Mouse (Mus musculus) erythroblast, embryonic 14.5 days (primary cell): Measurements from ENCODE around the gene Fam193b. TPM values are rescaled to one million over a fixed set of nuclear protein-coding genes. Genes with fewer than 3 reads are reported as not detected.

Source experiments
- H3K27me3 ChIP-seq: 2 replicates; pipeline ENCODE4 v1.6.1; 2012; ENCODE audit warnings: inconsistent platforms; ENCODE audit not compliant: control insufficient read depth
- H3K36me3 ChIP-seq: 2 replicates; pipeline ENCODE4 v1.6.1; 2012; ENCODE audit warnings: mild to moderate bottlenecking, inconsistent platforms; ENCODE audit not compliant: control insufficient read depth
- H3K4me1 ChIP-seq: 2 replicates; pipeline ENCODE4 v1.6.1; 2012; ENCODE audit warnings: inconsistent platforms; ENCODE audit not compliant: control insufficient read depth
- H3K4me3 ChIP-seq: replicated peaks from 2 replicates; pipeline ENCODE3; 2012; ENCODE audit warnings: moderate library complexity, mild to moderate bottlenecking, inconsistent platforms
- H3K9me3 ChIP-seq: 2 replicates; pipeline ENCODE4 v1.6.1; 2012; ENCODE audit warnings: low read length, inconsistent platforms, mixed read lengths; ENCODE audit not compliant: control insufficient read depth
- GATA1 ChIP-seq: IDR thresholded peaks from 2 replicates; pipeline ENCODE4 v1.6.1; 2012; ENCODE audit warnings: low read length, inconsistent platforms, mixed read lengths
- TAL1 ChIP-seq: IDR thresholded peaks from 3 replicates; pipeline ENCODE4 v1.6.1; 2012; ENCODE audit warnings: low read length, inconsistent platforms, mixed read lengths
- polyA plus RNA-seq: library from polyadenylated mRNA; stranded (reverse); fragments of >175 nt; gene quantifications from 2 replicates; pipeline ENCODE4 v1.2.3, GENCODE M21; 2012

Gene Fam193b
- polyA plus RNA-seq, 1 experiment: 9.1 TPM

DNA sequence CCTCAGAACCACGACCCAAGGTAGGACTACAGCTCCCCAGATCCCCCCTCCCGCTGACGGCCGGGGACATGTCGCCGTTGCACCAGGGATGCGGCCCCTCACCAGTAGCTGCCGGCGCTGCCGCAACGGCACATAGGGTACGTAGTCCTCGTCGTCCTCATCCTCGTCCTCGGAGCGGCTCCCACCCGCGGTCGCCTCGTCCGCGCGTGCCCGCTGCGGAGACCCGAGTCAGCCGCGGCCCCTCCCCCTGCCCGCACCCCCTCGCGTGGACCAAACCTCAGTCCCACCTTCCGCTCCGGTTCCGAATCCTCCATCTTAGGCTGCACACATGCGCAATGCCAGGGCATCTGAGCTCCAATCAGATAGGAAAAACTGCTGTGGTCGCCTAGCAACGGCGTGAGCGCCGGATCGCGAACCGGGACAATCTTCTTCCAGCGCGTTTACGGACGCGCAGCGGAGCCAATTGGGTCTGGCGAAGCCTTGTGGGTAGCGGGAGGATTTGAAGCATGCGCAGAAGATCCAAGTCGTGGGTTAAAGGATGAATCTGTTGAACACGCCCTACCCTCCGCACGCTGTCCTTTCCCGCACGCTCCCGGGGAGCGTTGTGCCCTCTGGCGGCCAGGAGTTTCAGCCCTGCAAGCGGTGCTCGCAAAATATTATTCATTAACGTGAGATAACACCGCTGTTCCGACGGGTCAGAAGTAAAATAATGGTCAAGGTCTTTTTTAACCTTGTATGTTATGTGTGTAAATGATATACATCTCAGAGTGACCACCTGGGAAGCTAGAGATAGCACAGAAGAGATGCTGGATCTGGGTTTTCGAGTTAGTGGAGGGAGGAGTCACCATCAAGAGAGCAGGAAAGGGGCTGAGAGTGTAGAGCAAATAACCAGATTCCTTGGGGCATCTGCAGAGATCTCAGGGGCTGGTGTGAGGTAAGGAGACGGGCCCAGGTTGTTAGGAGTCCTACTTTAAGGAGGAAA is 34.4 kb downstream of the Fam193b start, which contains the start of gene Ddx41:
TSS of gene Ddx41 (minus strand) at position 465 of the 982 bp plus-strand sequence.
- H3K9me3 ChIP-seq: no peaks in the 10 kb centered on the region
- TF ChIP-seq TAL1 (no peak), GATA1 (peak; percentile 98)
- peaks cover 42% of the 10 kb centered on the region for H3K4me1 ChIP-seq
- H3K36me3 ChIP-seq: peaks cover 75% of the 10 kb centered on the region
- H3K4me3 ChIP-seq: peak within 1 kb of the TSS; percentile 80
- no peaks in the 10 kb centered on the region for H3K27me3 ChIP-seq

- Histone ChIP-seq H3K4me3 (peak overlapping the region; percentile 80), H3K9me3 (no peaks in the 10 kb centered on the region), H3K4me1 (peaks cover 37% of the 10 kb centered on the region), H3K27me3 (no peaks in the 10 kb centered on the region), H3K36me3 (peaks cover 75% of the 10 kb centered on the region)
- TF ChIP-seq GATA1: no peak
- no peak for TF ChIP-seq TAL1
These were observed 35.1 kb downstream of the Fam193b start for GRCm38 (mm10) chr13:55535796-55536193.

DNA sequence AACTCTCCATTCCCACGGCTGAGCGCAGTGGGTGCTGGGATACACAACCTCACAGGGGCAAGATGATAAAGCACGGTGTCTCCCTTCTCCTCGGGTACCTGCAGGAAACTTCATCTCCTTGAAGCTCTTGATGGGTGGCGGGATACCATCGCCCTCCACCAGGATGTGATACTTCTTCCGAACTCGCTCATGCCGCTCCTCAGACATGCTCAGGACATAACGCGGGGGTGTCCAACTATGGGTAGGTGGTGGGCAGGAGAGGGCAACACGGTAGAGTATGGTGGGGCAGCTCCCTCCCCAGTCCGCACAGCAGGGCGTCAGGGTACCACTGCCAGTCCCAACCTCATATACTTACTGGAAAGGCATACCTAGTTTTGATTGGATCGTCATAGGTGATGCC is 35.7 kb downstream of the Fam193b start:
- H3K27me3 ChIP-seq: no peaks in the 10 kb centered on the region
- H3K4me1 ChIP-seq: peaks cover 31% of the 10 kb centered on the region
- H3K36me3 ChIP-seq: peaks cover 75% of the 10 kb centered on the region
- TF ChIP-seq GATA1 (no peak), TAL1 (no peak)
- peak overlapping the region; percentile 80 for H3K4me3 ChIP-seq
- no peaks in the 10 kb centered on the region for H3K9me3 ChIP-seq

- Histone ChIP-seq H3K27me3 (no peaks in the 10 kb centered on the region), H3K36me3 (peaks cover 52% of the 10 kb centered on the region), H3K4me3 (no peak within 1 kb of the TSS), H3K9me3 (no peaks in the 10 kb centered on the region), H3K4me1 (peaks cover 33% of the 10 kb centered on the region)
- TF ChIP-seq TAL1 (no peak), GATA1 (no peak)
These were observed 41.6 kb downstream of the Fam193b start, which contains the start of gene Dok3 for GRCm38 (mm10) chr13:55529198-55529915. Gene Dok3, minus strand, starts transcription at chr13:55529296.

DNA sequence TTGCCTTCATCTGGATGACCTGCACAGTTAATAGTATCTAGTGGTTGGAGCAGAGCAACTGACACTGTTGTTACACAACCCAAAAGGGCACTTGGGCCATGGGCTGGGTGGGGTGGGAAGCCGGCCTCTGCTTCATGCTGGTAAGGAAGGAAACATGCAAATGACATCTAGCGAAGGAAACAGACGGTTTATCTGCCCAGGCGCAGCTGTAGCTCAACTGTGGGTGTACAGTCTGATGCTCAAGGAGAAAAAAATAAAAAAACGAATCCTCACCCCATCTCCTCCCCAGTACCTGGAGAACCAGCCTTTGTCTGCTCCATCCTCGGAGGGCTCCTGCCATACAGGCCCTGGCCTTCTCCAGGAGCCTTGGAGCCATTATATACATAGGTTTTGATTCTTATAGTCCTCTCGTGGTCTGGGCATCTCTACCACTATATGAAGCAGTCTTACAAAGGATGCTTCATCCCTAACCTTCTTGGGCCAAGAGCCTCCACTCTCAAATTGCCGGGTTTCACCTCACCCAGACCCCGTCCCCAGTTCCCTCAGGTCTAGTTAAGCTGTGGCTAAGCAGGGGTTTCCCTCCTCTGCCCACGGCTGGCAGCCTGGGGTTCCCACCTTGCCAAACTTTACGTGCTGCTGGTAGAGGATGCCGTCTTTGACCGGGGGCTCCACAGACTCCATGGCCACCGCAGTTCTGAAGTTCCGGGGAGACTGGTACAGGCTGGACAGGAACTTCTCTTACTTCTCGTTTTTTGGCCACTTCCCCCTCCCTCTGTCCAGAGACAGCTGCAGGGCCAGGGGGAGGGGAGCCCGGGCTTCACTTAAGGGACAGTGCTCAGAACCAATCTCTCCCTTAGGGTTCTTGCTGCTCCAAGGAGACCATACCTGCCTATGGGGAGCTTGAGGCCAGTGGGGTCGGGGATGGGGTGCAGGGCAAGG is 42.8 kb downstream of the Fam193b start:
- H3K4me1 ChIP-seq: peaks cover 29% of the 10 kb centered on the region
- H3K9me3 ChIP-seq: no peaks in the 10 kb centered on the region
- H3K27me3 ChIP-seq: no peaks in the 10 kb centered on the region
- peaks cover 39% of the 10 kb centered on the region for H3K36me3 ChIP-seq
- no peak for TF ChIP-seq TAL1
- no peak for TF ChIP-seq GATA1
- no peak overlapping the region for H3K4me3 ChIP-seq

- Histone ChIP-seq H3K27me3 (no peaks in the 10 kb centered on the region), H3K4me1 (peaks cover 29% of the 10 kb centered on the region), H3K36me3 (peaks cover 31% of the 10 kb centered on the region), H3K4me3 (no peak overlapping the region), H3K9me3 (no peaks in the 10 kb centered on the region)
- TF ChIP-seq GATA1 (no peak), TAL1 (no peak)
These were observed 43.7 kb downstream of the Fam193b start for GRCm38 (mm10) chr13:55527212-55527611.

GRCm38 (mm10) chr13:55525733-55526553 is 45.0 kb downstream of the Fam193b start:
- Histone ChIP-seq H3K4me3 (no peak overlapping the region), H3K4me1 (peaks cover 29% of the 10 kb centered on the region), H3K9me3 (no peaks in the 10 kb centered on the region), H3K36me3 (peaks cover 19% of the 10 kb centered on the region), H3K27me3 (no peaks in the 10 kb centered on the region)
- no peak for TF ChIP-seq GATA1
- TF ChIP-seq TAL1: no peak
